Mouse (Mus musculus) heart, postnatal 36 days (tissue): ENCODE data around the gene Lyz1. TPM values are rescaled to one million over a fixed set of nuclear protein-coding genes. Genes with fewer than 3 reads are reported as not detected.
"Not testable (repeated sequence)": the region's sequence is repeated elsewhere in the genome, so short reads cannot be mapped to it uniquely, and the experiment has no call there.

Experiments
- DNase-seq, 2 experiments: peaks; one replicate each; pipeline ENCODE4 v3.0.0; 2021 to 2022
- intact Hi-C: fragments of 180-260 bp; cut with DNase I; formaldehyde crosslinking; loops from one replicate; pipeline ENCODE4 v1.15.1; 2025
- total RNA-seq, 2 experiments: library from RNA; stranded (reverse); gene quantifications; 2 replicates each; pipeline ENCODE4 v1.2.3; 2021

The Lyz1 gene
- total RNA-seq, 2 experiments from 2014 or later = 14.0 to 16.1 TPM

- intact Hi-C loops = no loop called here
- no peak for DNase-seq
These were observed 4.3 kb downstream of the Lyz1 start for GRCm38 (mm10) chr10:117288197-117289033.

- intact Hi-C loops = no loop called here
- DNase-seq = no peak
These were observed 5.3 kb downstream of the Lyz1 start for GRCm38 (mm10) chr10:117287226-117287850.

- intact Hi-C loops = no loop called here
- DNase-seq = no peak
These were observed 6.2 kb downstream of the Lyz1 start for GRCm38 (mm10) chr10:117286366-117286970.

- intact Hi-C loops, DNase-seq: not testable (repeated sequence)
These were observed 7.1 kb downstream of the Lyz1 start for GRCm38 (mm10) chr10:117285584-117285983.

- intact Hi-C loops = no loop called here
- DNase-seq = no peak
These were observed 7.8 kb downstream of the Lyz1 start for GRCm38 (mm10) chr10:117284578-117285520.

GRCm38 (mm10) chr10:117283871-117284577, 8.6 kb downstream of the Lyz1 start:
- no peak for DNase-seq
- intact Hi-C loops = no loop called here

GRCm38 (mm10) chr10:117283196-117283595, 9.5 kb downstream of the Lyz1 start:
- DNase-seq, intact Hi-C loops: not testable (repeated sequence)

GRCm38 (mm10) chr10:117282551-117282950, 10.1 kb downstream of the Lyz1 start:
- intact Hi-C loops = no loop called here
- DNase-seq = no peak

- DNase-seq = peak; percentile 24 to 29
- intact Hi-C loops = no loop called here
These were observed 10.6 kb downstream of the Lyz1 start, which contains the start of gene Lyz2 for GRCm38 (mm10) chr10:117282049-117282448. Gene Lyz2 (minus strand): TSS chr10:117282321.

GRCm38 (mm10) chr10:117281381-117281920, 11.2 kb downstream of the Lyz1 start:
- intact Hi-C loops = no loop called here
- no peak for DNase-seq

GRCm38 (mm10) chr10:117280000-117280399, 12.7 kb downstream of the Lyz1 start:
- DNase-seq = no peak
- intact Hi-C loops = loop anchor here (10.0 kb wide), 1 partner anchor 125 kb away; no protein-coding TSS in a partner anchor

- not testable (repeated sequence) for DNase-seq
- intact Hi-C loops = loop anchor here (10.0 kb wide), 1 partner anchor 126 kb away; no protein-coding TSS in a partner anchor
These were observed 14.2 kb downstream of the Lyz1 start for GRCm38 (mm10) chr10:117278510-117278909.

- intact Hi-C loops = loop anchor here (10.0 kb wide), 1 partner anchor 127 kb away; no protein-coding TSS in a partner anchor
These were observed 14.9 kb downstream of the Lyz1 start for GRCm38 (mm10) chr10:117277779-117278178.

GRCm38 (mm10) chr10:117275681-117276369, 16.8 kb downstream of the Lyz1 start:
- intact Hi-C loops = loop anchor here (10.0 kb wide), 1 partner anchor 129 kb away; no protein-coding TSS in a partner anchor
- no peak for DNase-seq

More at GRCm38 (mm10) chr10:117277779-117278178, 14.9 kb downstream of the Lyz1 start:
- not testable (repeated sequence) for DNase-seq

- DNase-seq = not testable (repeated sequence)
- intact Hi-C loops = loop anchor here (10.0 kb wide), 1 partner anchor 130 kb away; no protein-coding TSS in a partner anchor
These were observed 18.0 kb downstream of the Lyz1 start for GRCm38 (mm10) chr10:117274645-117275044.

- intact Hi-C loops = loop anchor here (2.0 to 10.0 kb wide), 2 partner anchors 133 to 163 kb away; no protein-coding TSS in a partner anchor
- no peak for DNase-seq
These were observed 20.6 kb downstream of the Lyz1 start for GRCm38 (mm10) chr10:117272023-117272422.

GRCm38 (mm10) chr10:117259870-117260269, 32.8 kb downstream of the Lyz1 start:
- DNase-seq = no peak
- intact Hi-C loops = no loop called here

GRCm38 (mm10) chr10:117238603-117239002, 54.1 kb downstream of the Lyz1 start, which contains the start of gene 9530003J23Rik:
Gene 9530003J23Rik (minus strand): TSS chr10:117238703.
- DNase-seq = no peak
- intact Hi-C loops = no loop called here
